Mouse (Mus musculus): Measurements from ENCODE around the gene Ptprh.

- TF ChIP-seq CTCF (IDR thresholded peaks at IDR 0.05; ENCODE audit: low read depth) = peak; percentile 72
- TF ChIP-seq EP300 (IDR thresholded peaks at IDR 0.05; ENCODE audit: low read depth) = no peak
These were observed 95.6 kb downstream of the Ptprh start for GRCm38 (mm10) chr7:4508062-4508738.
